Mouse (Mus musculus): ENCODE results near the gene Nif3l1. TPM values are rescaled to one million over a fixed set of nuclear protein-coding genes. Genes with fewer than 3 reads are reported as not detected.

Gene Nif3l1
- polyA plus RNA-seq (2014; fragmentation: Nextera tagmentation; extraction: Ambion mirVana), result 69.1 and 69.4 TPM in 2 replicates

- H3K36me3 ChIP-seq (replicated peaks; ENCODE audit: control insufficient read depth, insufficient read depth, low read depth, low read length), result no peaks in the 10 kb centered on the region; the same call in none of the 2 replicates
- peak within 1 kb of the TSS; percentile 84 for H3K27ac ChIP-seq (replicated peaks; ENCODE audit: low read depth, low read length)
- ATAC-seq (replicated peaks; ENCODE audit: insufficient number of reproducible peaks, low FRiP score, low TSS enrichment, low read depth) (peak; percentile 92), DNase-seq (ENCODE audit: low spot score) (peak; percentile 91)
- H3K4me1 ChIP-seq (ENCODE audit: control insufficient read depth, insufficient read depth, low read length), result no peaks in the 10 kb centered on the region
- peak within 1 kb of the TSS; percentile 66 for H3K4me2 ChIP-seq (ENCODE audit: low read depth, low read length)
- WGBS, result under 1% methylated on average over 33 of the region's 33 CpGs
- no peaks in the 10 kb centered on the region for H3K9me3 ChIP-seq (replicated peaks; ENCODE audit: control insufficient read depth, low read length)
- H3K27me3 ChIP-seq (ENCODE audit: control insufficient read depth, insufficient read depth, low read length), result no peaks in the 10 kb centered on the region
- H3K4me3 ChIP-seq (ENCODE audit: low read depth, low read length), result peak within 1 kb of the TSS; percentile 62
- H3K9ac ChIP-seq (replicated peaks; ENCODE audit: low read length), result peak within 1 kb of the TSS; percentile 87
These were observed at the start of gene Nif3l1, which contains the start of gene Ppil3 for GRCm38 (mm10) chr1:58445143-58445722. Gene Nif3l1, plus strand, starts transcription at chr1:58445151. Gene Ppil3, minus strand, starts transcription at chr1:58445486.

DNA sequence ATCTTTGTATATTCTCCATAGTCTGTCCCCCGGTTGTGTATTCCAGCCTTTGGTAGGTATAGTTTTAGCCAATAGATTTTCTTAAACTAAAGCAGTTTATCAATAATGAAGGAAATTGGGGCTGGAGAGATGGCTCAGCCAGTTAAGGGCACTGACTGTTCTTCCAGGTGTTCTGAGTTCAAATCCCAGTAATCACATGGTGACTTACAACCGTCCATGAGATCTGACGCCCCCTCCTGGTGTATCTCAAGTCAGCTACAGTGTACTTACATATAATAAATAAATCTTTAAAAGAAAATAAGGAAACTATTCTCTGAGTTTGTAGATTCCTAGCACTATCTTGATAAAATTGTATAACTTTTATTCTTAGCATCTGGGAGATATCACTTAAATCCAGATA is 49.6 kb upstream of the Nif3l1 start:
- Histone ChIP-seq H3K4me2 (ENCODE audit: low read depth, low read length) (no peak overlapping the region), H3K4me3 (ENCODE audit: low read depth, low read length) (no peak overlapping the region), H3K27me3 (ENCODE audit: control insufficient read depth, insufficient read depth, low read length) (no peaks in the 10 kb centered on the region), H3K9ac (replicated peaks; ENCODE audit: low read length) (no peak overlapping the region), H3K4me1 (ENCODE audit: control insufficient read depth, insufficient read depth, low read length) (no peaks in the 10 kb centered on the region), H3K27ac (replicated peaks; ENCODE audit: low read depth, low read length) (no peak overlapping the region), H3K36me3 (replicated peaks; ENCODE audit: control insufficient read depth, insufficient read depth, low read depth, low read length) (peaks cover 14% of the 10 kb centered on the region), H3K9me3 (replicated peaks; ENCODE audit: control insufficient read depth, low read length) (no peaks in the 10 kb centered on the region)
- 95% methylated on average over 3 of the region's 3 CpGs for WGBS
- ATAC-seq (replicated peaks; ENCODE audit: insufficient number of reproducible peaks, low FRiP score, low TSS enrichment, low read depth) (no peak), DNase-seq (ENCODE audit: low spot score) (no peak)

DNA sequence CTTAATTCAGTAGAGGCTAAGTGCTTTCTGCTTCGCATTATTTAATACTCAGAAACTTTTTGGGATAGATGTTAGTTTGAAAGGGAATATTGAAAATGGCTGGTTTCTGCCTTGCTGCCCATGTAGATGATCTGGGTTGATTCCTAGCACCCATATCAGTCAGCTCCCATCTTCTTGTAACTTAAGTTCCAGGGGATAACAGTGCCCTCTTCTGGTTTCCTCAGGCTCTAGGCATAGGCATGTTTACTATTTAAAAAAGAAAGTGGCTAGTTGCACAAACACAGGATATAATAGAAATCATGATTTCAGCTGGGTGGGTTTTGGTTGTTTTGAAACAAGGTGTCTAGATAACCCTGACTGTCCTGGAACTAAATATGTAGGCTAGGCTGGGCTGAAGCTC is 48.8 kb upstream of the Nif3l1 start:
- H3K4me2 ChIP-seq (ENCODE audit: low read depth, low read length), result no peak overlapping the region
- no peaks in the 10 kb centered on the region for H3K27me3 ChIP-seq (ENCODE audit: control insufficient read depth, insufficient read depth, low read length)
- peaks cover 14% of the 10 kb centered on the region for H3K36me3 ChIP-seq (replicated peaks; ENCODE audit: control insufficient read depth, insufficient read depth, low read depth, low read length)
- H3K9ac ChIP-seq (replicated peaks; ENCODE audit: low read length), result no peak overlapping the region
- H3K4me1 ChIP-seq (ENCODE audit: control insufficient read depth, insufficient read depth, low read length), result no peaks in the 10 kb centered on the region
- 100% methylated on average over 1 of the region's 1 CpGs for WGBS
- ATAC-seq (replicated peaks; ENCODE audit: insufficient number of reproducible peaks, low FRiP score, low TSS enrichment, low read depth), result no peak
- H3K9me3 ChIP-seq (replicated peaks; ENCODE audit: control insufficient read depth, low read length), result no peaks in the 10 kb centered on the region
- no peak overlapping the region for H3K4me3 ChIP-seq (ENCODE audit: low read depth, low read length)
- DNase-seq (ENCODE audit: low spot score), result no peak
- no peak overlapping the region for H3K27ac ChIP-seq (replicated peaks; ENCODE audit: low read depth, low read length)

GRCm38 (mm10) chr1:58397731-58398130 is 47.2 kb upstream of the Nif3l1 start:
- ATAC-seq (replicated peaks; ENCODE audit: insufficient number of reproducible peaks, low FRiP score, low TSS enrichment, low read depth) (no peak), DNase-seq (ENCODE audit: low spot score) (no peak)
- Histone ChIP-seq H3K4me2 (ENCODE audit: low read depth, low read length) (no peak overlapping the region), H3K4me1 (ENCODE audit: control insufficient read depth, insufficient read depth, low read length) (no peaks in the 10 kb centered on the region), H3K9ac (replicated peaks; ENCODE audit: low read length) (no peak overlapping the region), H3K27me3 (ENCODE audit: control insufficient read depth, insufficient read depth, low read length) (no peaks in the 10 kb centered on the region), H3K9me3 (replicated peaks; ENCODE audit: control insufficient read depth, low read length) (no peaks in the 10 kb centered on the region), H3K4me3 (ENCODE audit: low read depth, low read length) (no peak overlapping the region), H3K36me3 (replicated peaks; ENCODE audit: control insufficient read depth, insufficient read depth, low read depth, low read length) (peaks cover 20% of the 10 kb centered on the region), H3K27ac (replicated peaks; ENCODE audit: low read depth, low read length) (no peak overlapping the region)
- 94% methylated on average over 6 of the region's 6 CpGs for WGBS

GRCm38 (mm10) chr1:58401396-58401795 is 43.6 kb upstream of the Nif3l1 start:
- DNase-seq (ENCODE audit: low spot score) (no peak), ATAC-seq (replicated peaks; ENCODE audit: insufficient number of reproducible peaks, low FRiP score, low TSS enrichment, low read depth) (no peak)
- Histone ChIP-seq H3K4me2 (ENCODE audit: low read depth, low read length) (no peak overlapping the region), H3K36me3 (replicated peaks; ENCODE audit: control insufficient read depth, insufficient read depth, low read depth, low read length) (peaks cover 21% of the 10 kb centered on the region), H3K27me3 (ENCODE audit: control insufficient read depth, insufficient read depth, low read length) (no peaks in the 10 kb centered on the region), H3K4me1 (ENCODE audit: control insufficient read depth, insufficient read depth, low read length) (no peaks in the 10 kb centered on the region), H3K4me3 (ENCODE audit: low read depth, low read length) (no peak overlapping the region), H3K27ac (replicated peaks; ENCODE audit: low read depth, low read length) (no peak overlapping the region), H3K9me3 (replicated peaks; ENCODE audit: control insufficient read depth, low read length) (no peaks in the 10 kb centered on the region), H3K9ac (replicated peaks; ENCODE audit: low read length) (no peak overlapping the region)
- 92% methylated on average over 6 of the region's 6 CpGs for WGBS

DNA sequence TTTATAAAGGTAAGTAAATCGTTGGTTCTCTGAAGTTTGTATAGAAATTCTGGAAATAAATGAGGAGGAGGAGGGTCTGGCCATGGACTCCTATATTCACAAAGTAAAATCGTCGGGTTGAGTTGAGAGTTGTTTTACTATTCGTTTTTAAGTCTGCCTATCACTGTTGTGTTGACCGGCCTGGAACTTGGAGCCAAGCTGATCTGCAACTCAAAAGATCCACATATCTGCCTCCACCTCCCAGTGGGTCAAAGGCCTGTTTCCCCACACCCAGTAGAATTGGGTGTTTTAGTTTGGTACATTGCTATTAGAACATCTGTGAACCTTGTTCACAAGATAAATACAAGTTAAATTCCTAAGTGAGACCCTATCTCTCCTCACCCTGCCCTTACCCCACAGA is 41.2 kb upstream of the Nif3l1 start:
- Histone ChIP-seq H3K4me2 (ENCODE audit: low read depth, low read length) (no peak overlapping the region), H3K27me3 (ENCODE audit: control insufficient read depth, insufficient read depth, low read length) (no peaks in the 10 kb centered on the region), H3K4me1 (ENCODE audit: control insufficient read depth, insufficient read depth, low read length) (no peaks in the 10 kb centered on the region), H3K27ac (replicated peaks; ENCODE audit: low read depth, low read length) (no peak overlapping the region), H3K9me3 (replicated peaks; ENCODE audit: control insufficient read depth, low read length) (no peaks in the 10 kb centered on the region), H3K4me3 (ENCODE audit: low read depth, low read length) (no peak overlapping the region), H3K36me3 (replicated peaks; ENCODE audit: control insufficient read depth, insufficient read depth, low read depth, low read length) (peaks cover 17% of the 10 kb centered on the region), H3K9ac (replicated peaks; ENCODE audit: low read length) (no peak overlapping the region)
- WGBS, result 94% methylated on average over 5 of the region's 5 CpGs
- ATAC-seq (replicated peaks; ENCODE audit: insufficient number of reproducible peaks, low FRiP score, low TSS enrichment, low read depth) (no peak), DNase-seq (ENCODE audit: low spot score) (no peak)

DNA sequence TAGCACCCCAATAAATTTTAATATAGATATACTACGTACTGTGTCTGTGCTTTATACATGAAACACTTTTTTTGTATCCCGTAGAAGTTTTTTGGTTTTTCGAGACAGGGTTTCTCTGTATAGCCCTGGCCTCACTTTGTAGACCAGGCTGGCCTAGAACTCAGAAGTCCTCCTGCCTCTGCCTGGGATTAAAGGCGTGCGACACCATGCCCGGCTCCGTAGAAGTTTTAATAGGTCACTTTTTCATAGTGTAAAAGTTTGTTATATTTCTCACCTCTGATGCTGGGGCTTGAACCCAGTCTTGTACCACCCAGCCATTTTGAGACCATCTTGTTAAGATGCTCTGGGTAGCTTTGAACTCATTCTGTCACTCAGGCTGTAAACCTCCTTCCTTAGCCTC is 37.6 kb upstream of the Nif3l1 start:
- 94% methylated on average over 7 of the region's 7 CpGs for WGBS
- H3K36me3 ChIP-seq (replicated peaks; ENCODE audit: control insufficient read depth, insufficient read depth, low read depth, low read length), result peaks cover 14% of the 10 kb centered on the region

DNA sequence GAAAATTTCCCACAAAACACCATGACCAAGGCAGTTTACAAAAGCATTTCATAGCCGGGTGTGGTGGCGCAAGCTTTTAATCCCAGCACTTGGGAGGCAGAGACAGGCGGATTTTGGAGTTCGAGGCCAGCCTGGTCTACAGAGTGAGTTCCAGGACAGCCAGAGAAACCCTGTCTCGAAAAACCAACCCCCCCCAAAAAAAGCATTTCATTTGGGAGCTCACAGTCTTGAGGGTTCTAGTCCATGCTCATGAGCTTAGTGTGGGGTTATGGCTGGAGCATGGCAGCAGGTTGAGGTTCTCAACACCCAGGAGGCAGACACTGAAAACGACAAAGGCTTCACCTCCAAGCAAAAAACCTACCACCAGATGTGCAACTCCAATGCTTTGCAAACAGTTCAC is 36.8 kb upstream of the Nif3l1 start:
- H3K27ac ChIP-seq (replicated peaks; ENCODE audit: low read depth, low read length), result no peak overlapping the region
- peaks cover 12% of the 10 kb centered on the region for H3K36me3 ChIP-seq (replicated peaks; ENCODE audit: control insufficient read depth, insufficient read depth, low read depth, low read length)
- H3K9ac ChIP-seq (replicated peaks; ENCODE audit: low read length), result no peak overlapping the region
- H3K4me2 ChIP-seq (ENCODE audit: low read depth, low read length), result no peak overlapping the region
- no peaks in the 10 kb centered on the region for H3K27me3 ChIP-seq (ENCODE audit: control insufficient read depth, insufficient read depth, low read length)
- no peak overlapping the region for H3K4me3 ChIP-seq (ENCODE audit: low read depth, low read length)
- DNase-seq (ENCODE audit: low spot score), result no peak
- no peak for ATAC-seq (replicated peaks; ENCODE audit: insufficient number of reproducible peaks, low FRiP score, low TSS enrichment, low read depth)
- 89% methylated on average over 6 of the region's 6 CpGs for WGBS
- H3K9me3 ChIP-seq (replicated peaks; ENCODE audit: control insufficient read depth, low read length), result no peaks in the 10 kb centered on the region
- no peaks in the 10 kb centered on the region for H3K4me1 ChIP-seq (ENCODE audit: control insufficient read depth, insufficient read depth, low read length)

More for the DNA sequence above, 37.6 kb upstream of the Nif3l1 start:
- H3K4me2 ChIP-seq (ENCODE audit: low read depth, low read length), result no peak overlapping the region
- H3K9ac ChIP-seq (replicated peaks; ENCODE audit: low read length), result no peak overlapping the region
- no peaks in the 10 kb centered on the region for H3K9me3 ChIP-seq (replicated peaks; ENCODE audit: control insufficient read depth, low read length)
- H3K4me3 ChIP-seq (ENCODE audit: low read depth, low read length), result no peak overlapping the region
- no peaks in the 10 kb centered on the region for H3K4me1 ChIP-seq (ENCODE audit: control insufficient read depth, insufficient read depth, low read length)
- no peak overlapping the region for H3K27ac ChIP-seq (replicated peaks; ENCODE audit: low read depth, low read length)
- ATAC-seq (replicated peaks; ENCODE audit: insufficient number of reproducible peaks, low FRiP score, low TSS enrichment, low read depth), result no peak
- H3K27me3 ChIP-seq (ENCODE audit: control insufficient read depth, insufficient read depth, low read length), result no peaks in the 10 kb centered on the region
- no peak for DNase-seq (ENCODE audit: low spot score)
